Mouse (Mus musculus): ENCODE measurements at regions not wholly inside any gene's neighbourhood (a gene's known extent, or its start where the extent isn't known, plus 50 kb on each side); places are given as distances from the start of the nearest gene placed in this dataset.
"Not testable (repeated sequence)": the region's sequence is repeated elsewhere in the genome, so short reads cannot be mapped to it uniquely, and the experiment has no call there.

GRCm38 (mm10) chr2:72615869-72616268 lies 139.9 kb downstream of the Cdca7 start:
- DNase-seq (ENCODE audit: low read depth) = no peak

GRCm38 (mm10) chr2:72616412-72616811 lies 140.5 kb downstream of the Cdca7 start:
- no peak for DNase-seq (ENCODE audit: low read depth)

- no peak for DNase-seq (ENCODE audit: low read depth)
These were observed 143.5 kb downstream of the Cdca7 start for GRCm38 (mm10) chr2:72619446-72619845.

GRCm38 (mm10) chr2:72620182-72620652 lies 144.3 kb downstream of the Cdca7 start:
- no peak for DNase-seq (ENCODE audit: low read depth)

GRCm38 (mm10) chr2:72627915-72628314 lies 152.0 kb downstream of the Cdca7 start:
- DNase-seq (ENCODE audit: low read depth) = no peak

GRCm38 (mm10) chr2:72628626-72629470 lies 152.9 kb downstream of the Cdca7 start:
- DNase-seq (ENCODE audit: low read depth) = no peak

- no peak for DNase-seq (ENCODE audit: low read depth)
These were observed 153.9 kb downstream of the Cdca7 start for GRCm38 (mm10) chr2:72629691-72630461.

GRCm38 (mm10) chr2:72637881-72638620 lies 162.1 kb downstream of the Cdca7 start:
- DNase-seq (ENCODE audit: low read depth) = no peak

GRCm38 (mm10) chr2:72639022-72639421 lies 163.1 kb downstream of the Cdca7 start:
- no peak for DNase-seq (ENCODE audit: low read depth)

- DNase-seq (ENCODE audit: low read depth) = no peak
These were observed 165.3 kb downstream of the Cdca7 start for GRCm38 (mm10) chr2:72641228-72641627.

GRCm38 (mm10) chr2:72644151-72644843 lies 168.3 kb downstream of the Cdca7 start:
- no peak for DNase-seq (ENCODE audit: low read depth)

GRCm38 (mm10) chr2:72647642-72648041 lies 171.7 kb downstream of the Cdca7 start:
- no peak for DNase-seq (ENCODE audit: low read depth)

GRCm38 (mm10) chr2:72648294-72648693 lies 172.3 kb downstream of the Cdca7 start:
- no peak for DNase-seq (ENCODE audit: low read depth)

GRCm38 (mm10) chr2:72655864-72656263 lies 179.9 kb downstream of the Cdca7 start:
- no peak for DNase-seq (ENCODE audit: low read depth)

GRCm38 (mm10) chr2:72657101-72657920 lies 181.4 kb downstream of the Cdca7 start:
- DNase-seq (ENCODE audit: low read depth) = no peak

- DNase-seq (ENCODE audit: low read depth) = no peak
These were observed 186.4 kb downstream of the Cdca7 start for GRCm38 (mm10) chr2:72662396-72662795.

- DNase-seq (ENCODE audit: low read depth) = no peak
These were observed 187.2 kb downstream of the Cdca7 start for GRCm38 (mm10) chr2:72662979-72663780.

GRCm38 (mm10) chr2:72667396-72667795 lies 191.4 kb downstream of the Cdca7 start:
- not testable (repeated sequence) for DNase-seq (ENCODE audit: low read depth)

All from gonadal fat pad, adult 2 months (tissue).